Mouse (Mus musculus): Measurements from ENCODE around the gene Rptor. TPM values are rescaled to one million over a fixed set of nuclear protein-coding genes. Genes with fewer than 3 reads are reported as not detected.

Gene Rptor
- polyA plus RNA-seq, 1 experiment from 2014 or later: 18.6 TPM

DNA sequence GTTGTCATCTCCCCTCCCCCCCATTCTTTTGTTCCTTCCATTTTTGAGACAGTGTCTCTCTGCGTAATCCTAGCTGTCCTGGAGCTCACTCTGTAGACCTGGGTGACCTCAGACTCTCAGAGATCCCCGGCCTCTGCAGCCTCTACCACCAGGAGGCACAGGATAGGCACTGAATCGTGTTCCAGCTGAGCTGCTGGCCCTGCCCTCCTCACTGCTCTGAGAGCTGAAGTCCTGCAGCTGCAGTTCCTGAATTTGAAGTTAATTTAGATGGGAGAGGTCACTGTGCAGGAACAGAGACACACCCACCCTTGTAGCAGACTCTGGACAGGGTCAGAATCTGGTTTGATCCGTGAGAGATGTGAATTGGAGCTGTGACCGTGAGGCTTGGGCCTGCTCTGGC lies 112.7 kb downstream of the Rptor start:
- Histone ChIP-seq H3K9me3 (0 out of 2 replicates have a peak, but pooled peaks cover 8% of the 10 kb centered on the region), H3K36me3 (peaks cover 10% of the 10 kb centered on the region; the same call in 1 of the 2 replicates), H3K4me2 (no peak overlapping the region), H3K9ac (replicated peaks) (no peak overlapping the region), H3K27me3 (no peaks in the 10 kb centered on the region), H3K27ac (no peak overlapping the region), H3K4me3 (replicated peaks) (no peak overlapping the region), H3K4me1 (replicated peaks) (peaks cover 24% of the 10 kb centered on the region)
- no peak for ATAC-seq (ENCODE audit: insufficient number of reproducible peaks, insufficient read depth, low FRiP score, low TSS enrichment, low read depth)
- 63% methylated on average over 5 of the region's 5 CpGs for WGBS

DNA sequence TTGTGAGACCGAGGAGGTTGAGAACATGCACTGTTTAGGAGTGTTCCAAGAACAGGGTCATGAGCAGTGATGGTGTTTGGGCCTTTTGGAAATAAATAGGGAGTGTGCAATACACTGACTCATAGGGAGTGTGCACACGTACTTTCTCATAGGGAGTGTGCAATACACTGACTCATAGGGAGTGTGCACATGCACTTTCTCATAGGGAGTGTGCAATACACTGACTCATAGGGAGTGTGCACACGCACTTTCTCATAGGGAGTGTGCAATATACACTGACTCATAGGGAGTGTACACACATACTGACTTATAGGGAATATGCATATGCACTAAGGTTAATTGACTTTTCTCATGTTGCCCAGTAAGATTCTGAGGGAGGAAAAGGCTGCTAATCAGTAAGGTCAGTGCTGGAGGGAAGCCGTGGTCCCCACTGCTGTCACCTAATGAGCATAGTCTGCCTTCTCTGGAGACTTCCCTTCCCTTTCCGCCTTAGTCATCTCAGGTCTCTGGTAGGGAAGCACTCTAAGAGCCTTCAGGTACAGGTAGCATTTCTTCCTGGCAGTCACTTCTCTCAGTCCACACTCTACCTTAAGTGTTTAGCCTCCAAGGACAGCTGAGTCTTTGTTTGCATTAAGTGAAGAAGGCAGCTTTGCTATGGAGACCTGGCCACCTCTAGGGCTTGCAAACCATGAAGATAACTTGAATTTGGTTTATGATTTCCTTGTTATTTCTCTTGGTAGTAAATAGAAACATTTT lies 113.3 kb downstream of the Rptor start:
- no peak for ATAC-seq (ENCODE audit: insufficient number of reproducible peaks, insufficient read depth, low FRiP score, low TSS enrichment, low read depth)
- Histone ChIP-seq H3K9me3 (0 out of 2 replicates have a peak, but pooled peaks cover 8% of the 10 kb centered on the region), H3K4me2 (no peak overlapping the region), H3K4me1 (replicated peaks) (peaks cover 24% of the 10 kb centered on the region), H3K27ac (no peak overlapping the region), H3K36me3 (peaks cover 10% of the 10 kb centered on the region; the same call in 1 of the 2 replicates), H3K27me3 (no peaks in the 10 kb centered on the region), H3K4me3 (replicated peaks) (no peak overlapping the region), H3K9ac (replicated peaks) (no peak overlapping the region)
- WGBS: 90% methylated on average over 5 of the region's 5 CpGs

DNA sequence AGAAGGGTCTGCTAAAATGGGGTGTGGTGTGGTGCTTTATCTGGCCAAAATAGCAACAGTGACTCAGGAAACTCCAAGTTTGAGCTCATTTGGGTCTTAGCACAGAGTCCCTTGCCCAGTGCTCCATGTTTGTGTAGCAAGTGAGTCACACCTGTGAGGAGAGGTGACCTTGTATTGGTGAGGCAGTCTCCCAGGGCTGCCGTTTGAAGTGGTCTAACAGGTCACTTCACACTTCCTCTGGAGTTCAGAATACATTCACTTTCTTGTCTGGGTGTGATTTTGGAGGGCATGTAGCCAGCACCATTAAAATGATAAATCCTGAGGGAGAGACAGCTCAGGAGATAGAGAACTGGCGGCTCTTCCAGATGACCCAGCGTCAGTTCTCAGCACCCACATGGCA lies 115.4 kb downstream of the Rptor start:
- ATAC-seq (ENCODE audit: insufficient number of reproducible peaks, insufficient read depth, low FRiP score, low TSS enrichment, low read depth): no peak
- H3K27me3 ChIP-seq: no peaks in the 10 kb centered on the region
- 97% methylated on average over 3 of the region's 3 CpGs for whole genome bisulfite sequencing
- no peak overlapping the region for H3K9ac ChIP-seq (replicated peaks)
- 0 out of 2 replicates have a peak, but pooled peaks cover 8% of the 10 kb centered on the region for H3K9me3 ChIP-seq
- H3K4me2 ChIP-seq: no peak overlapping the region
- H3K27ac ChIP-seq: no peak overlapping the region
- peaks cover 10% of the 10 kb centered on the region; the same call in 1 of the 2 replicates for H3K36me3 ChIP-seq
- H3K4me1 ChIP-seq (replicated peaks): peaks cover 24% of the 10 kb centered on the region
- H3K4me3 ChIP-seq (replicated peaks): no peak overlapping the region

DNA sequence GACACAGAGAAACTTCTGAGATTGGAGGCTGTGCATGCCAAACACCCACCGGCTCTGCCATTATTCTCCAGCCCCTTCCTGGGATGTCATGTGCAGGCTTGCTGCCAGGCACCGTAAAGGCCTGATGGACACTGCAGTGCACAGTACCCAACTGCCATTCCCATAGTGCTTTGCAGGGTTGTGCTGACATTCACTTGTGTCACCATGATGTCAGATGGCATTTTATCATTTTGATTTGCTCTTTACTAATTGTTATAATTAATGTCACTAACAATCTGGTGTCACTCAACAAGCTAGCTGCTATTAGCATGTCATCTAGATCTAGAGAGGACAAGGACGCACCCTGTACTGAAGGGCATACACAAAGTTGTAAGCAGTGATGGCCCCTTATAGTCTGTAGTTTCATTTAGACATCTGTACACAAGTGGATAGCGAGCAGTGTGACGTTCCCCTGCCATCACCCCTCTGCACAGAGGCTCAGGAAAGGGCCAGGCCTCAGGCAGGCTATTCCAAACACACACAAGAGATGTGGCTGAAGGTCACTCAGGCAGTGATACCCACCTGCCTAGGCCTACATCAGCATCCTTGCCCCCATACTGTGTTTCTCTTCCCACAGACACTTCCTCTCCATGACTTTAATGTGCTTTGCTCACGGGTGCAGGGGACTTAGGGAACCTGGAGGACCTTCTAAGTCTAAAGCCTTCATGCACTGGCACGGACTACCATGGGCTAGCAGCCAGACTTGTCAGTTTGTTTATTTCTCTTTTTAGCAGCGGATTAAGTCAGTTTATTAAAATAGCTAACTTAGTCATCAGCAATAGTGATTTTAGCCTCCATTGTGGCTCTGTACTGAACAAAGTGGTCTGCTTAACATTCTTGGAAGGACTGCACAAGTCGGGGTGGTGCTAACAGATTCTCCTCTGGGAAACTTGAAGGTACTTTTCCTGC lies 117.7 kb downstream of the Rptor start:
- Histone ChIP-seq H3K27ac (no peak overlapping the region), H3K4me3 (replicated peaks) (no peak overlapping the region), H3K9ac (replicated peaks) (no peak overlapping the region), H3K36me3 (peaks cover 16% of the 10 kb centered on the region), H3K4me1 (replicated peaks) (peaks cover 6% of the 10 kb centered on the region), H3K9me3 (0 out of 2 replicates have a peak, but pooled peaks cover 8% of the 10 kb centered on the region), H3K4me2 (no peak overlapping the region), H3K27me3 (no peaks in the 10 kb centered on the region)
- WGBS: 86% methylated on average over 9 of the region's 9 CpGs
- no peak for ATAC-seq (ENCODE audit: insufficient number of reproducible peaks, insufficient read depth, low FRiP score, low TSS enrichment, low read depth)

DNA sequence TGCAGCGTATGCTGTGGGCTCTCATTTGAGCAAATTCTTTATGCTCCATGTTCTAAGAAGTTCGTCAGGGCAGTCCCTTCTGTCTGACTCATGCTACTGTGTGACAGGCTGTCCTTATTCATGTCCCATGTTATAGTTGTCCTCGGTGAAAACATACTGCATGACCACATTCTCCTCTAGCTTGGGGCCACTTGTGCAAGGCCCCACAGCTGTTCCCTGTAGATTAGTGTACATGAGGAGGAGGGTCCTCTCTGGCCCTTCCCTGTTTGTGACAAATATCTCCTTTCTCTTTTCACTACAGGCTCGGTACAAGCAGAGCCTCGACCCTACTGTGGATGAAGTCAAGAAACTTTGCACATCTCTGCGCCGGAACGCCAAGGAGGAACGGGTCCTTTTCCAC lies 122.0 kb downstream of the Rptor start:
- Histone ChIP-seq H3K4me1 (replicated peaks) (no peaks in the 10 kb centered on the region), H3K36me3 (peaks cover 26% of the 10 kb centered on the region), H3K4me2 (no peak overlapping the region), H3K27ac (no peak overlapping the region), H3K4me3 (replicated peaks) (no peak overlapping the region), H3K9me3 (no peaks in the 10 kb centered on the region), H3K27me3 (no peaks in the 10 kb centered on the region), H3K9ac (replicated peaks) (no peak overlapping the region)
- ATAC-seq (ENCODE audit: insufficient number of reproducible peaks, insufficient read depth, low FRiP score, low TSS enrichment, low read depth): no peak
- WGBS: 88% methylated on average over 9 of the region's 9 CpGs

DNA sequence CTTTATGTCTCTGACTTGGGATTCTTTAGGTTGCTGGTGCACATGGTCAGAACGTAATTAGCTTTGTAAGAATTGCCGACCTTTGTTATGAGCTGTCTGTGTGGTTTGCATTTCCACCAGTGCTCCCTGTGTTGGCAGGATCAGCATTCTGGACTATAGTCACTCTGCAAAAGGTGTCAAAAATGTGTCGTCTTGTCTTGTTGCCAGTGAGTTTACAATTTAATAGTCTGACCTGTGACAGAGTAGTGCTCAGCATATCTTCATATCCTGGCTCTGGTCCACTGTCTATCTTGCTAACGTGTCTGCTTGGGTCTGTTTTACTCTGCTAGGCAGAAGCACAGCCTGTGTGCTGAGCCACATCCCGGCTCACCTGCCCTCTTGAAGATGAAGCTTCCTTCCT lies 128.7 kb downstream of the Rptor start:
- H3K36me3 ChIP-seq: peaks cover 11% of the 10 kb centered on the region; the same call in 1 of the 2 replicates
- H3K9ac ChIP-seq (replicated peaks): no peak overlapping the region
- no peaks in the 10 kb centered on the region for H3K4me1 ChIP-seq (replicated peaks)
- 78% methylated on average over 5 of the region's 5 CpGs for WGBS
- H3K27me3 ChIP-seq: no peaks in the 10 kb centered on the region
- no peaks in the 10 kb centered on the region for H3K9me3 ChIP-seq
- no peak for ATAC-seq (ENCODE audit: insufficient number of reproducible peaks, insufficient read depth, low FRiP score, low TSS enrichment, low read depth)
- H3K4me3 ChIP-seq (replicated peaks): no peak overlapping the region
- H3K4me2 ChIP-seq: no peak overlapping the region
- no peak overlapping the region for H3K27ac ChIP-seq

DNA sequence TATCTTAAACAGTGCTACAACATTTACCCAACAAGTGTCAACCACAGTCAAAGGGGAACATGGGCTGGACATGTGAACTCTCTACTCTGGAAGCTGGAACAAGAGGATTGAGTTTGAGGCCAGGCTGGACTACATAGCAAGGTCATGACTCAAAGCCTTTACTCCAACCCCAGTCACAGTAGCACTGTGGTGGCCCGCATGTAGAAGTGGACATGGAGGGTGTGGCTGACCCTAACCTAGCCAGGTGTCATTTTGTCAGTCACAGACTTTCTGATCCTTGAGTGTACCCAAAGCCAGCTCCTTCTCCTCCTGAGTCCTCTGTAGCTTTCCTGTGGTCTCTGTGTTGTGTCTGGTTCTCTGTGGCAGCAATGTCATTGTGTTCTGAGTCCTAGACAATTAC lies 129.7 kb downstream of the Rptor start:
- no peak overlapping the region for H3K27ac ChIP-seq
- WGBS: 86% methylated on average over 1 of the region's 1 CpGs

DNA sequence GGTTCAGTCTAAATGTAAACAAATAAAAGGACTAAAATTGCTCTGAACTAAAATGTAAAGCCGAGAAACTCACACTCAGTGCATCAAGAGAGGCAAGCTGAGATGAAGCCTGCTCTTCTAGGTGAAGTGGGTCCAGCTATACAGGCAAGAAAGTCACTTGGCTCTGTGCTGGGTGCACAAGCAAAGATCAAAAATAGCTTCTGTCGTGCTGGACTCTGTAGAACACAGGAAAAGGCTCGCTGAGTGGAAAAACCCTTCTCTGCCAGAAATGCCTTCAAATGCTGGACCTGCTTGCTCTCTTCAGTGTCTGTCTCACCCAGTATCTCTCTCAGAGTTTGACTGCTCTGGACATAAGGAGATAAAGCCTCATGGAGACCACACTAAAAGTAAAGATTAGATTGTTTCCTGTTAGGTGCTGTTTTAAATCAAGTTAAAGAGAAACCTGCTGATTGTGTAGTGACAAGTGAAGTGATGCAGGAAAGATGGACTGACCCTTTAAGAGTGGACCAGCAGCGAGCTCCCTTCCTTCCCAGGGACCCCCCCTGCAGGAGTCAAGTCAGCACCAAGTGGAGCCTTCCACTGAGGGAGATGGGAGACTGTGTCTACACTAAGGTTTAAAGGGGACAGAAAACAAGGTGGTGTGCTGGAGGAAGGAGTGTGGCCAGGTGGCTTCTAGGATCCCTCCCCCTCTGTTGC lies 130.4 kb downstream of the Rptor start:
- H3K4me3 ChIP-seq (replicated peaks): no peak overlapping the region
- no peak overlapping the region for H3K9ac ChIP-seq (replicated peaks)
- no peaks in the 10 kb centered on the region for H3K9me3 ChIP-seq
- no peak for ATAC-seq (ENCODE audit: insufficient number of reproducible peaks, insufficient read depth, low FRiP score, low TSS enrichment, low read depth)
- H3K4me2 ChIP-seq: no peak overlapping the region
- H3K36me3 ChIP-seq: no peaks in the 10 kb centered on the region
- 57% methylated on average over 4 of the region's 4 CpGs for WGBS
- H3K27me3 ChIP-seq: no peaks in the 10 kb centered on the region
- no peaks in the 10 kb centered on the region for H3K4me1 ChIP-seq (replicated peaks)
- H3K27ac ChIP-seq: no peak overlapping the region

More for the DNA sequence above, 129.7 kb downstream of the Rptor start:
- no peak for ATAC-seq (ENCODE audit: insufficient number of reproducible peaks, insufficient read depth, low FRiP score, low TSS enrichment, low read depth)
- Histone ChIP-seq H3K27me3 (no peaks in the 10 kb centered on the region), H3K4me3 (replicated peaks) (no peak overlapping the region), H3K4me1 (replicated peaks) (no peaks in the 10 kb centered on the region), H3K4me2 (no peak overlapping the region), H3K36me3 (0 out of 2 replicates have a peak, but pooled peaks cover under 1% of the 10 kb centered on the region), H3K9ac (replicated peaks) (no peak overlapping the region), H3K9me3 (no peaks in the 10 kb centered on the region)

DNA sequence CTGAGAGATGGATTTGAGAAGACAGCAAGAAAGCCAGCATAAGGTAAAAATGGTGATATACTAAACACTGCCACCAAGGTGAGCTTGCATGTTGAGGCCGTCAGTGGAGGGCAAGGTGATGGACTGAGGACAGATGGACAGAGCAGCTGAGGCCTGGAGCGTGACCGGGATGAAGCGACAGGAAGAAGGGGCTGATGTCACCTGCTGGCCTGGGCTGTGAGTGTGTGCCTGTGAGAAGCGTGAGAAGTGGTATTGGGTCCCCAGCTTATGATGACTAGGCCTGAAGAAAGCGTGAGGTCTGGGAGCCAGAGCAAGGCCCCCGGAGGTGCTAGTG lies 130.9 kb downstream of the Rptor start:
- no peaks in the 10 kb centered on the region for H3K27me3 ChIP-seq
- no peak for ATAC-seq (ENCODE audit: insufficient number of reproducible peaks, insufficient read depth, low FRiP score, low TSS enrichment, low read depth)
- no peaks in the 10 kb centered on the region for H3K36me3 ChIP-seq
- H3K9me3 ChIP-seq: no peaks in the 10 kb centered on the region
- H3K4me3 ChIP-seq (replicated peaks): no peak overlapping the region
- H3K4me2 ChIP-seq: no peak overlapping the region
- no peak overlapping the region for H3K9ac ChIP-seq (replicated peaks)
- no peaks in the 10 kb centered on the region for H3K4me1 ChIP-seq (replicated peaks)
- no peak overlapping the region for H3K27ac ChIP-seq
- WGBS: 91% methylated on average over 7 of the region's 7 CpGs

DNA sequence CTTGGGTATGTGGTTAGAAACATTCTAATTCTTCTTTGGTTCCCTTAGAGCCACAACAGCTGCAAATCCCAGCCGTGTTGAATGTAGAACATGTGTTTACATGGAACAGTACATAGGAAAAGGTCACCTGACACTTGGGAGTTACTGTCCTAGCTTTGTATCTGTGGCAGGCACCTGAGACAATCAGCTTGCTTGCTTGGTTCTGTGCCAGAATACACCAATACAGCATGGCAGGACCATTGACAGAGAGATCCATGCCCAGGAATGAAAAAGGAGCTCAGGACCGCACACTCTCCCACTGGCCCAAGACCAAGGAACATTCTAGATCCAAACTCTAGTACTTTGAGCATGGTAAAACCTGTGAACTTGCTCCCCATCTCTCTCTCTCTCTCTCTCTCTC lies 132.4 kb downstream of the Rptor start:
- H3K4me1 ChIP-seq (replicated peaks): peaks cover 8% of the 10 kb centered on the region; the same call in 1 of the 2 replicates
- H3K9ac ChIP-seq (replicated peaks): no peak overlapping the region
- no peak overlapping the region for H3K4me2 ChIP-seq
- no peak overlapping the region for H3K27ac ChIP-seq
- no peak for ATAC-seq (ENCODE audit: insufficient number of reproducible peaks, insufficient read depth, low FRiP score, low TSS enrichment, low read depth)
- WGBS: 88% methylated on average over 2 of the region's 2 CpGs
- H3K36me3 ChIP-seq: no peaks in the 10 kb centered on the region
- H3K9me3 ChIP-seq: no peaks in the 10 kb centered on the region
- H3K27me3 ChIP-seq: no peaks in the 10 kb centered on the region
- H3K4me3 ChIP-seq (replicated peaks): no peak overlapping the region
